Mouse (Mus musculus) MEL (cell line): ENCODE results near the gene Ceacam1. TPM values are rescaled to one million over a fixed set of nuclear protein-coding genes. Genes with fewer than 3 reads are reported as not detected.
"Not testable (repeated sequence)": the region's sequence is repeated elsewhere in the genome, so short reads cannot be mapped to it uniquely, and the experiment has no call there.

Experiments used
- DNase-seq: peaks from one replicate; pipeline ENCODE4 v3.0.0; 2011; ENCODE audit warnings: low read depth, low spot score
- H3K27ac ChIP-seq: 2 replicates; pipeline ENCODE4 v1.5.1; 2012; ENCODE audit warnings: low read depth, mild to moderate bottlenecking, control low read depth, low read length, moderate library complexity; ENCODE audit not compliant: control insufficient read depth
- H3K27me3 ChIP-seq, 2 experiments: fragments of 150-350 bp in 1 of 2; sonication (generic) in 1 of 2; 2 replicates each; pipeline ENCODE4 v1.6.1; 2012; ENCODE audit warnings: low read length in 2 of 2, mild to moderate bottlenecking in 2 of 2, improper control_type of control experiment in 1 of 2, moderate library complexity in 1 of 2; ENCODE audit not compliant: insufficient read depth in 2 of 2, control insufficient read depth in 1 of 2
- H3K36me3 ChIP-seq, 2 experiments: 2 replicates each; pipeline ENCODE4 v1.6.1; 2012 to 2014; ENCODE audit warnings: low read length in 2 of 2, improper control_type of control experiment in 1 of 2, inconsistent platforms in 1 of 2, mild to moderate bottlenecking in 1 of 2; ENCODE audit not compliant: insufficient read depth in 2 of 2, control insufficient read depth in 1 of 2
- H3K4me1 ChIP-seq, 2 experiments: fragments of 150-350 bp in 1 of 2; sonication (generic) in 1 of 2; 2 replicates each; pipeline ENCODE4 v1.6.1; 2012; ENCODE audit warnings: low read length in 2 of 2, improper control_type of control experiment in 1 of 2, mild to moderate bottlenecking in 1 of 2; ENCODE audit not compliant: insufficient read depth in 2 of 2, control insufficient read depth in 1 of 2
- H3K4me3 ChIP-seq, 2 experiments: fragments of 150-350 bp in 1 of 2; sonication (generic) in 1 of 2; 2 replicates each; pipeline ENCODE4 v1.5.1; 2012; ENCODE audit warnings: low read depth in 2 of 2, low read length in 2 of 2, mild to moderate bottlenecking in 2 of 2, moderate library complexity in 2 of 2, control low read depth in 1 of 2, improper control_type of control experiment in 1 of 2; ENCODE audit not compliant: control insufficient read depth in 1 of 2, insufficient read depth in 1 of 2
- H3K79me2 ChIP-seq: 2 replicates; pipeline ENCODE4 v1.6.1; 2012; ENCODE audit warnings: mild to moderate bottlenecking, low read length, moderate library complexity; ENCODE audit not compliant: control insufficient read depth, poor library complexity, insufficient read depth
- H3K9ac ChIP-seq: 2 replicates; pipeline ENCODE4 v1.6.1; 2012; ENCODE audit warnings: low read depth, mild to moderate bottlenecking, control low read depth, low read length, moderate library complexity; ENCODE audit not compliant: control insufficient read depth, poor library complexity, severe bottlenecking
- H3K9me3 ChIP-seq: fragments of 150-350 bp; sonication (generic); replicated peaks from 2 replicates; pipeline ENCODE4 v1.6.1; 2012; ENCODE audit warnings: mild to moderate bottlenecking, low read length, improper control_type of control experiment, moderate library complexity; ENCODE audit not compliant: insufficient read depth
- CHD2 ChIP-seq: IDR thresholded peaks from 2 replicates; pipeline ENCODE4 v1.6.1; 2011; ENCODE audit warnings: low read length, improper control_type of control experiment
- GABPA ChIP-seq: IDR thresholded peaks from 2 replicates; pipeline ENCODE4 v1.6.1; 2012; ENCODE audit warnings: low read depth, mild to moderate bottlenecking, inconsistent platforms, low read length, improper control_type of control experiment, moderate library complexity
- GATA1 ChIP-seq: IDR thresholded peaks from 2 replicates; pipeline ENCODE4 v1.6.1; 2011; ENCODE audit warnings: low read depth, low read length, improper control_type of control experiment
- HCFC1 ChIP-seq: IDR thresholded peaks from 2 replicates; pipeline ENCODE4 v1.6.1; 2012; ENCODE audit warnings: low read depth, mild to moderate bottlenecking, inconsistent platforms, low read length, improper control_type of control experiment, moderate library complexity
- KAT2A ChIP-seq: conservative IDR thresholded peaks from 2 replicates; pipeline ENCODE4 v1.6.1; 2012; ENCODE audit warnings: low read depth, low read length, improper control_type of control experiment, inconsistent platforms
- MYB ChIP-seq: IDR thresholded peaks from 2 replicates; pipeline ENCODE4 v1.6.1; 2011; ENCODE audit warnings: mild to moderate bottlenecking, low read depth, low read length, improper control_type of control experiment
- NELFE ChIP-seq: IDR thresholded peaks from 2 replicates; pipeline ENCODE4 v1.6.1; 2011; ENCODE audit warnings: low read depth, low read length, improper control_type of control experiment
- POLR2AphosphoS5 ChIP-seq: IDR thresholded peaks from 2 replicates; pipeline ENCODE4 v1.6.1; 2012; ENCODE audit warnings: low read depth, borderline replicate concordance, mild to moderate bottlenecking, inconsistent platforms, low read length, moderate library complexity, mixed read lengths
- RAD21 ChIP-seq: IDR thresholded peaks from 2 replicates; pipeline ENCODE4 v1.6.1; 2011; ENCODE audit warnings: mild to moderate bottlenecking, low read depth, low read length, improper control_type of control experiment
- SMC3 ChIP-seq: IDR thresholded peaks from 2 replicates; pipeline ENCODE4 v1.6.1; 2011; ENCODE audit warnings: low read depth, low read length, improper control_type of control experiment
- USF2 ChIP-seq, 2 experiments: IDR thresholded peaks; 2 replicates each; pipeline ENCODE4 v1.6.1; 2011 to 2012; ENCODE audit warnings: improper control_type of control experiment in 2 of 2, low read length in 2 of 2, borderline replicate concordance in 1 of 2, inconsistent platforms in 1 of 2, low read depth in 1 of 2, mild to moderate bottlenecking in 1 of 2; ENCODE audit not compliant: insufficient read depth in 1 of 2
- polyA plus RNA-seq, 2 experiments: library from polyadenylated mRNA; stranded (reverse) in 1 of 2; unstranded in 1 of 2; fragments of >175 nt in 1 of 2; fragments of >200 nt in 1 of 2; gene quantifications; 2 replicates each; pipeline versions ENCODE4 v1.2.1 to v1.2.4; 2012; ENCODE audit warnings: low replicate concordance in 2 of 2, low read depth in 1 of 2; ENCODE audit not compliant: insufficient read length in 2 of 2, insufficient read depth in 1 of 2, missing spikeins in 1 of 2
- total RNA-seq: library from RNA; depleted of rRNA; stranded (reverse); fragments of 300-350 nt; gene quantifications from 2 replicates; pipeline ENCODE4 v1.2.3, GENCODE M21; 2012

The Ceacam1 gene
- total and polyA plus RNA-seq, 3 experiments = 0.27 to 1.5 TPM; not detected in 1

DNA sequence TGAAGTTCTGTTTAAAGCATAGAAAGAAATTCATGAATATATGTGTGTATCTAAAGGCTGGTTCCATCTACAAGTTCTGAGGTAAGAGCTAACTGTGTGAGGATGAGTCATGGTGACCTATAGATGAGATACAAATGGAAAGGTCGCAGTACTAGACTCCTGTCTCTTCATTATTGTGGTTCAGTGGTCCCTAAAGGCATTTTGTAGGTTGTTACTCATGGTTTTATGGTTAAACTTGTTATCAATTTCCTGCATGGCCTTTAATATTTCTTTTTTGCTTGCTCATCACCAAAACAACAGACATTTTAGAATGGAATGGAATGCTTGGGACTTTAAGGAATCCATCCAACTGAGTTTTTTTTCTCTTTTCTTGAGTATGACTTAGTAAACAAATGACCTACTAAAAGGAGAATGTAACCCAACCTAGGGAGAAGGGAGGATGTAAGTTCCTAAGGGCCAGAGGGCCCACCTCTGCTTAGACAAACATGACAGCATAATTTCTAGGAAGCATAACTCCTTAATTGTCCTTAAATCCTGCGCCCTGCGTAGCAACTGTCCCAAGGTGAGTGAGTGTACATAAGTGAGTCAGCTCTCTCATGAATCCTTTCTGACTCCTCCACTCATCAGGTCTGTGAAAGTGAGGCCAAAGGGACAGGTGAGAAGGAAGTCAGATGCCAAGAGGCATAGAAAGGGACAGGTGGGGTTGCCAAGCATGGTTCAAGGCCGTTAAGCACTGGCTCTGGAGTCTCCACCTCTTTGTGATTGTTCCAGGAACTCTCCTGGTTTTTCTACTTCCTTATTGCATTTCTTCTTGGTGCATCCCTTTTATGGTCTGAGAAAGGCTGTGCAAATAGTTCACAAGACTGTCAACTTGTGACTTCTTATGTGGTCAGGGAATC, 47.3 kb downstream of the Ceacam1 start (continued):
- no peak for TF ChIP-seq HCFC1

DNA sequence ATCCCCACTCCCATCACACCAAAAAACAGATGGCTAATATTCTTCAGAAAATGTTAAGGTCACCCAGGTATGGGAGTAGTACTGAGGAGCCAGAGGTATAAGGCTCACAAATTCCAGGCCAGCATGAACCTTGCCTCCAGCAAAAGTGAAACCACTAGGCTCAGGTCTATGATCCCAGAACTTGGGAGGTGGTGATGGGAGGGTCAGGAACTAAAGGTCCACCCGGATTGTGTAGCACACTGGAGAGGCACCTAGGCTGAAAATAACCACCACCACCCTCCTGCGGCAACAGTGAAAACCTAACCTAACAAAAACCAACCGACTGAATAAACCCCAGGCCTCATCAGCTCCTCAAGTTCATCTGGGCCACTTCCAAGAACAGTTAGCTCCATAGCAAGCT, 49.1 kb downstream of the Ceacam1 start:
- H3K27ac ChIP-seq = no peak overlapping the region
- H3K4me1 ChIP-seq = no peaks in the 10 kb centered on the region
- no peaks in the 10 kb centered on the region for H3K79me2 ChIP-seq
- H3K36me3 ChIP-seq = no peaks in the 10 kb centered on the region
- H3K27me3 ChIP-seq = no peaks in the 10 kb centered on the region
- no peaks in the 10 kb centered on the region for H3K9me3 ChIP-seq
- no peak for TF ChIP-seq POLR2AphosphoS5
- no peak for TF ChIP-seq GATA1
- TF ChIP-seq SMC3 = no peak
- no peak for TF ChIP-seq USF2 (IDR thresholded peaks at IDR 0.05; ENCODE audit: borderline replicate concordance in 1 of 2, insufficient read depth in 1 of 2, low read depth in 1 of 2, low read length in 2 of 2)
- H3K9ac ChIP-seq = no peak overlapping the region
- H3K4me3 ChIP-seq = no peak overlapping the region
- no peak for DNase-seq

DNA sequence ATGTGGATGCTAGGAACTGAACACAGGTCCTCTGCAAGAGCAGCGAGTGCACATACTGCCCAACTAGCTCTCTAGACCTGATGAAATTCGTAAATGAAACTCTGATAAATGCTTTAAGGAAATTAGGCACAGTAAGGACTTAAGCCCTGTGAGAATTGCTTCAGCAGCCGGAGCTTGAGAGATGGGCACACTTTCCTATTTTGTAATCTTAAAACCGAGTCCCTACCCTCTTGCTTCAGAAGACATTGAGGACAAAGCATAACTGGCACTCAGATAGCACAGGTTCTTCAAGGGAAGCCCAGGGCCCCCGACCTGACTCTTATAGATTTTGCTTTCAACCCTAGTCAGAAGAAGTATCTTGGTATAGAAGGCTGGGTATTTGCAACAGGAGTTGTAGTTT, 50.3 kb downstream of the Ceacam1 start:
- no peaks in the 10 kb centered on the region for H3K4me1 ChIP-seq
- TF ChIP-seq KAT2A (no peak), GABPA (no peak), NELFE (no peak), MYB (no peak), CHD2 (no peak)
- no peaks in the 10 kb centered on the region for H3K79me2 ChIP-seq
- H3K27me3 ChIP-seq = no peaks in the 10 kb centered on the region
- H3K9me3 ChIP-seq = no peaks in the 10 kb centered on the region
- H3K9ac ChIP-seq = no peak overlapping the region
- no peaks in the 10 kb centered on the region for H3K36me3 ChIP-seq
- no peak for DNase-seq
- no peak overlapping the region for H3K4me3 ChIP-seq
- no peak overlapping the region for H3K27ac ChIP-seq

DNA sequence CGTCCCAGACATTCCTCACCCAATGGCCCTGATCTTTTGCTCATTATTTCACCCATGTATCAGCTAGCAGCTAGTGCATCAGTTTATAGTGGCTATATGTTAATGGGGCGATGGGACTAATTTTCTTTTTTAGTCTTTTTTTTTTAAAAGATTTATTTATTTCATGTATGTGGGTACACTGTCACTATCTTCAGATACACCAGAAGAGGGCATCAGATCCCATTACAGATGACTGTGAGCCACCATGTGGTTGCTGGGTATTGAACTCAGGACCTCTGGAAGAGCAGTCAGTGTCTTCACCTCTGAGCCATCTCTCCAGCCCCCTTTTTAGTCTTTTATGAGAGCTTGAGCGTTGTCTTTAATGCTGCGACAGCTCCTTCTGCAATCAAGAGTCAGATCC, 51.0 kb downstream of the Ceacam1 start:
- DNase-seq, H3K4me1 ChIP-seq, H3K4me3 ChIP-seq, H3K27ac ChIP-seq, H3K36me3 ChIP-seq, H3K9me3 ChIP-seq, H3K27me3 ChIP-seq, H3K79me2 ChIP-seq, H3K9ac ChIP-seq: not testable (repeated sequence)
- peak; percentile 0 for TF ChIP-seq RAD21
